Mouse (Mus musculus) ES-E14 (cell line): ENCODE measurements at regions not wholly inside any gene's neighbourhood (a gene's known extent, or its start where the extent isn't known, plus 50 kb on each side); places are given as distances from the start of the nearest gene placed in this dataset.

ENCODE experiments used
- HCFC1 ChIP-seq: IDR thresholded peaks from 2 replicates; pipeline ENCODE4 v1.6.1; 2012; ENCODE audit warnings: low read length, inconsistent platforms, borderline replicate concordance; ENCODE audit not compliant: insufficient read depth
- ZC3H11A ChIP-seq: IDR thresholded peaks from 2 replicates; pipeline ENCODE4 v1.6.1; 2012; ENCODE audit warnings: low read depth, mild to moderate bottlenecking, inconsistent platforms, low read length, borderline replicate concordance

DNA sequence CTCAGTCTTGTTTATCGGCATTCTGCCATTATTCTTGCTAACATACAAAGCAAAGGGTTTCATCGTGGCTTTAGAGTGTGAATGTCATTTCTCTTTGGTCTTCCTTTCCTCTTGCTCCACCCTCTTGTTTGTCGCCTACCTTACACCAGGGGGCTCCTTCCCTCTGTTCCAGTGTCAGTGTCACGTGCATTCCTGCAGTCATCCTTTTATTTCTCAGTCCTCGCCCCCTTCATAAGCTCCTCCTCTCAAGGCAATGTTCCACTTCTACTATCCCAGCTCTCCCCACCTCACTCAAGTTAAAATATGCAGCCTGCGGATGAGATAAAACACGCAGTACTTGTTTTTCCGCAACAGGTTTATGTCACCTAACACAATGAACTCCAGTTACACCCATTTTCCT is 489.8 kb upstream of the Arpp21 start:
- TF ChIP-seq HCFC1 (no peak), ZC3H11A (no peak)
